Mouse (Mus musculus): ENCODE measurements around the gene Plekhh2. TPM values are rescaled to one million over a fixed set of nuclear protein-coding genes. Genes with fewer than 3 reads are reported as not detected.

Plekhh2 gene
- polyA plus RNA-seq (2012; rRNA removed), result 8.4 and 9.0 TPM in 2 replicates

DNA sequence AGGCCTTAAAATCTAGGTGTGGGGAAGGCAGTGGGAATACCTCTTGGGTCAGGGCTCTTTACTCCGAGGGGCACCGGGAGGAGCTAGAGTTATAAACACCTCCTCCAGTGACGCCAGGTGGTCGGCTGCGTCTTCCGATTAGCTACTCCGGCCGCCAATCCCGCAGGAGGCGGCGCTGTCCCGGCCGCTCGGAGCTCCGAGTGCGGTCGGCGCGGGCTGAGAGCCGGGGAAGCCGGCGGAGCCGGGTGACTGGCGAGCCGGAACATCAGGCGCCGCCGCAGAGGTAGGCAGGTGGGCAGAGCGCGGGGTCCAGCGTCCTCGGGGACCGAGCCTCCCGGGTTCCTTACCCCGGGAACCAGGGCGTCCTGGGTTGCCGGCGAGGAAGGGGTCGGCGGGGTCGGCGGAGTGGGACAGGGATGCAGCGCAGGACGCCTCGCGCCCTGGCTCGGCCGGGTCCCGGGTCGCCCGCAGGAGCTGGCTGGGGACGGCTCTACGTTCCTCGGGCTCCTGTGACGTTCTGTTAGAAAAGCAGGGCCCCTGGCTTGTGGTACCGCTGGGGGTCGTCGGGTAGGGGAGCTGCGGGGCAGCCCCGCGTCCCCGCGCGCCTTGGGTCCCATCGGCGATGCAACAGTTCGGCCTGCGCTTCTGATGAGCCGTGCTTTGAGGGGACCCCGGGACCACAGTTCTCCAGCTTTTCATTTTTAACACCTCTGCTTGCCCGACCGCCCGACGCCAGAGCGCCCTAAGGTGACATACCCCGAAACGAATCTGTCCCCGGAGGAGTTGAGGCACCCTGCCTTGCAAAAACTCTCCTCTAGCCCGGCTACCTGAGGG is at the start of gene Plekhh2:
Plekhh2 (plus strand) TSS at position 214 of the 834 bp plus-strand sequence.
- DNase-seq (ENCODE audit: extremely low spot score in 1 of 2, low spot score in 1 of 2), result peak; percentile 39 to 84

DNA sequence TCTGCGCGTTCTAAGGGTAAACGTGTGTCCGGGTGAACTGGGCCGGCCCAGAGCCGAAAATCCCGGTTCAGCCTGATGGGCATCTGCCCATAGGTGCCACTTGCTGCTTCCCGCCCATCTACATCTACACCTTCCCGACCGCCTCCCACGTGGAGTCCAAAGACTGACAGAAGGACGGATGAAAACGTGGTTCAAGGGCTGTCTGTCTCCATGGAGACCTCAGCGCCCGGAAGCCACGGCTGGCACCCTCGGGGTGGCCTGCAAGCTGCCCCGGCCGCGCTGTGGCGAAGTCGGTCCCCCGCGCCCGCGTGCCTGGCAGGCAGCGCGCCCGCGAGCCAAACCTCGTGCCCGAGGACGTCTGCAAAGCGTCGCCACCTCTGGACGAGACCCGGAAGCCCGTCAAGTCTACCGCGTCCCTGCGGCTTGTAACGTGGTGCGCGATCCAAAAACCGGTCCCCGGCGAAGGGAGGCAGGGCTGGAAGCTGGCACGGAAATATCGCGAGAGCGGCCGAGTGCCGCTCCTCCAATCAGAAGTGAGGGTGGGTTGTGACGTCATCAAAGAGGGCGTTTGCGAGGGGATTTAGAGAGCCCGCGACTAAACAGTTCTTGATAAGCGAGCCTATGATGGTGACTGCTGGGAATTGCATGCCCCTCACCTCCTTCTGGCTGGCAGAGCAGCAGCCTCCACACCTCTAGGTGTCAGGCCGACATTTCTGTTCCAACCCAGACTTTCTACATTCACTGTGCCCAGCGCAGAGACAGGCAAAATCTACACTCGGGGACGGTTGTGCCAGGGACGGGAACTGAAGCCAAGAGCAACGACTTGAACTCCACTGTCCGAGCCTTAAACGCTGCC is 45.7 kb upstream of the Plekhh2 start, which contains the start of gene Thada:
Thada (minus strand) TSS at position 453 of the 856 bp plus-strand sequence.
- DNase-seq (ENCODE audit: extremely low spot score in 1 of 2, low spot score in 1 of 2), result peak; percentile 94 to 99

DNA sequence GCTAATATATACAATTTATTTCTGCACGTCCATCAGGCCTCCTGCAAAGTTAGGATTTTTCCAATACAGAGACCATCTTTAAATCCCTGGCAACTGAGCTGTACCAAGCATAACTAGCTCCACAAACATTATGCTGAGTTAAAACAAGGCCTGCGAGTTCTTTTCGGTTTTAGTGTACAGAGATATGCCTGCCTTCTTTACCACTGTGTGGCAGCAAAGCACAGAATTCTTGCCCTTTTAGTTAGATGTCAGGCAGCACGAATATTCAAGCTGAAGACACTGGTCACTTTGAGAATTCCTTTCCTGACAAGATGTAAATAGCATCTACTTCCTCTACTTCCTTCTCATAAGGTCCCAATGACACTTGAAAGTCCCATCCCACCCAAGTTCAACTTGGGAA is 37.4 kb upstream of the Plekhh2 start:
- DNase-seq (ENCODE audit: extremely low spot score in 1 of 2, low spot score in 1 of 2), result peak in 1 of 2 experiments; percentile 62

DNA sequence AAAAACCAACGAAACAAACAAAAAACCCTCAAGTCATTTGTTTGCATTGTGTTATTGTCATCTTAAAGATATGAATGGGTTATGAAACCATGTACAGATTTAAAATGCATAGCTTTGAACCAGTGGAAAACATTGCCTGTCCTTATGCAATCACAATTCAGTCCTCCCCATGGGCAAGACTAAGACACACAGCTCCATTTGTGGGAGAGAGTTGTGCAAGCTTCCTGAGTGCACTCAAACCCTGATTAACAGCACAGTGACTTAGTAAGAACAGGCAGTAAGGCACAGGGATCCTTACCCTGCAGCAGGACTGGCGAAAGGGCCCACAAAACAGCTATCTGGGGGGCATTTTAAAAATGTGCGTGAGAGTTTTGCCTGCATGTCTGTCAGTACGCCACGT is 34.5 kb upstream of the Plekhh2 start:
- DNase-seq (ENCODE audit: extremely low spot score in 1 of 2, low spot score in 1 of 2), result no peak

DNA sequence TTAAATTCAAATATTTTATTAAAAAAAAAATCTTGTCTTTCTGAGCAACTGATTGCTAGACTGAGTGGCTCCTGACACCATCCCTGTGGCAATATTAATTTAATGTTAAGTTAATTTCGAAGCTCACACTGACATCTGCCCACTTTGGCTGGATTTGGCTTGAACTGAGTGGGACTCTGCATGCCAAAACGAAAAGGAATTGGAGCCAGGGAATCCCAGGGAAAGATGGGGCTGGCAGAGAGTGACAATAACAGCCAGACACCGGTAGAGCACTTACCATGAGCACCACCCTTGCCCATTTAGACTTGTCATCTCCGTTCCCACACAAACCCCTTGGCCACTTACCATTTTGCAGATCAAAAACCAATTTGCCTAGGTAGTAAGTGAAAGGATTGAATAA is 33.4 kb upstream of the Plekhh2 start:
- no peak for DNase-seq (ENCODE audit: extremely low spot score in 1 of 2, low spot score in 1 of 2)

DNA sequence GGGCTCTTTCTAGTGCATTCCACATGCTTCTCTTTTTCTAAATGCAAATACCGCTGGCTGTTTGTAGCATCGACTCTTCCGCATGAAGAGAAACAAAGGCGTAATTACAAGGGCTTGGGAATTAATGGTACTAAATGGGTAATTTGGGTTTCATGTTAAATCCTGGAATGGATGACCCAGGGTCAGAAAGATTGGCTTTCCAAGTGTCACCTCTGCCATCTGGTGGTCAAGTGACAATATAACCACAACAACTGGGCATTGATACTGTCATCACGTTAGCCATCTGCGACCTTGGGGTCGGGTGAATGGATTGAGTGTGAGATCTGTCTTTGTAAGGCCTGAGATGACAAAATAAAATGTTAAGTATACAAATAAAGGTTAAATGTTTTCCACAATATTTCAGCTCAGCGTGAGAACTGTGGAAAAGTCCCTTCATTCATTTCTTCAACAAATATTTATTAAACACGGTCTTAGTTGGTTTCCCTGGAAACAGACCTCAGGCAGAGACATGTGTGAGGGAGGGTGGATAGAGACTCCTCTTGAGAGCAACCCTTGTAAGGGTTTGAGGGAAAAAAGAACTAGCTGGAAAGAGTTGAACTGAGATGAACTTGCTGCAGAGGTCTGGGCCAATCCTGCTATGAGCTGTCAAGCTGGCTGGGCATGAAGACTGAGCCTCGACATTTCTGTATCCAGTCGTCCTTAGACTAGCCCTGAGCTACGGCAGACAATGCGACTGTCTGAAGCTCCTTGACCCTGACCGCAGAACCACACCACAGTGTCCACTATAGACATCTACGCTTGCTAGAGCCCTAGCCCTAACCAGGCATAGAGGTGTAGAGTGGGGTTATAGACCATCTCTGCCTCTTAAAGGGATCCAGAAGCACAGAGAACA is 31.0 kb upstream of the Plekhh2 start:
- DNase-seq (ENCODE audit: extremely low spot score in 1 of 2, low spot score in 1 of 2), result peak in 1 of 2 experiments; percentile 36

DNA sequence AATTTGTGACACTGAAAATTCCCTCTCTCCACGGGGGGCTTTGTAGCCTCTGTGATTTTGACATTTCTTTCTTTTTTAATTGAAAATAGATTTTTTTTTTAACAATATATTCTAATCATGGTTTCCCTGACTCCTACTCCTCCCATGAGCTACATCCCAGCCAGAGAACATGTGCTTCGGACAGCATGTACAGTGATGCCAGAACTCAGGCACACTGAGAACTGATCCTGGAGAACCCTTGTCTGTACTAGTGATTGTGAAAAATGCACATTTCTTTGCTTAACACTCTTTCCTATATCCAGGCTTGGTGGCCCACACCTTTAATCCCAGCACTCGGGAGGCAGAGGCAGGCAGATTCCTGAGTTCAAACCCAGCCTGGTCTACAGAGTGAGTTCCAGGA is 28.9 kb upstream of the Plekhh2 start:
- DNase-seq (ENCODE audit: extremely low spot score in 1 of 2, low spot score in 1 of 2), result no peak

DNA sequence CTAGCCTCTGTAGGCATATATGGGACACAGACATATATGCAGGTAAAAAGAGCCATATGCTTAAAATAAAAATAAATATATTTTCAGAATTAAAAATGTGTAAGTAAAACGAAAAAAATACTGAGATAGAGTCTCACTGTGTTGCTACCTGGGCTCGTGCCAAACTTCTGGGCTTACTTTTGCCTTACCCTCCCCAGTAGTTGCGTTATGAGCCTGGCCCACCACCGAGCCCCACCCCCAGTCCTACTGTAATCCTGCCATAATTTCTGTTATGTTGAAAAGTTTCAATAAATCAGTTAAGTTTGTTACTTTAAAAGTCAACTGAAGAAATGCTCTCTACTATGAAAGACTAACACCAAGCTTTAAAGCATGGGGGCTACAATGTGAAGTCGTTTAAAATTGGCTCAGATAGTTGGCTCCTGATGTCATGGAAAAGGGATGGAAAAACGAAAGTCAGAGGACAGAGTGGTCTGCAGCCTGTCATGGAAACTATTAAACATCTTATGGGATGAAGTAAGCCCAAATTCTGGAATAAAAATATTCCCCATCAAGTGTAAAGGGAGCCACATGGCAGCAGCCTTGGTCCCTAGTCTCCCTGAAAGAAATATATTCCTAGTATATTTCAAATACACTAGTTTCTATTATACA is 27.9 kb upstream of the Plekhh2 start:
- DNase-seq (ENCODE audit: extremely low spot score in 1 of 2, low spot score in 1 of 2), result no peak

DNA sequence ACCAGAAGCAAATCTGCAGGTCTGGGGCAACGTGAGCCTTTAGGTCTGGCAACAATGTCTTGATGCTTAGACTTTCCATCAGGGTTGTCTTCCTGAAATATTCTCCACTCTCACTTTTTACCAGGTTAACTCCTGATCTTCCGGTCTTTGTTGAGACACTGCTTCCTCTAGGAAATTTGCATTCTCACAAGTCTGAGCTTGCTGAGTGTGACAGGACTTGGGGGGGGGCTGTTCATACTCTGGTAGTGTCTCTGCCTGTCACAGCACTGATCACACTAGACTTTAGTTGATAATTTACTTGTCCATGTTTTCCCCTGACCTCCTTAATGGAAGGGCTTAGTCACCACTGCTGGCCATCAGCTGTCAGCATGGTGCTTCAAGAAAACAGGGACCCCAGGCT is 24.3 kb upstream of the Plekhh2 start:
- DNase-seq (ENCODE audit: extremely low spot score in 1 of 2, low spot score in 1 of 2), result no peak

DNA sequence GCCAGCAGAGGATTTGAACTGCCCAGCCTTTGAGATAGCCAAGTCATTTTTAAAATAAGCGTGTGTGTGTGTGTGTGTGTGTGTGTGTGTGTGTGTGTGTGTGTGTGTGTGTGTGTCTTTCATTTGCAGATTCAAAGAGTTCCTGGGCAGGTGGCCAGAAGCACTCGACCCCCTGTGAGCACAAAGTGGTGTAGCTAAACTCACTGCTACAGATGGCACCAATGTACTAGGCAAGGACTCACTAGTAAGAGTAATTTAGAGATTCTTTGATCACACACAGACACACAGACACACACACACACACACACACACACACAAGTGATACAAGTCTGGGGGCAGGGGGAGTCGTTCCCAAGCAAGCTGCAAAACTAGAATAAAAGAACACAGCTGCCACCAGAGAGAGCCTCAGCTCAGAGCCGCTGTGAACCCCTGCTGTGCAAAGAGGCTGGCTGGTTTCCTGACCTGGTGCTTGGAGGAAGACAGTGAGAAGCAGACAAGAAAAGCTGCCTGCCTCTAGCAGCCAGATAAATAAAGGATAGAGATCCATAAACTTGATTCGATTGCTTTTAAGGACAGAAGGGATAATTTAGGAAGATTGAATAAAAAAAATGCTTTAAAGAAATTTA is 19.3 kb upstream of the Plekhh2 start:
- DNase-seq (ENCODE audit: extremely low spot score in 1 of 2, low spot score in 1 of 2), result no peak

DNA sequence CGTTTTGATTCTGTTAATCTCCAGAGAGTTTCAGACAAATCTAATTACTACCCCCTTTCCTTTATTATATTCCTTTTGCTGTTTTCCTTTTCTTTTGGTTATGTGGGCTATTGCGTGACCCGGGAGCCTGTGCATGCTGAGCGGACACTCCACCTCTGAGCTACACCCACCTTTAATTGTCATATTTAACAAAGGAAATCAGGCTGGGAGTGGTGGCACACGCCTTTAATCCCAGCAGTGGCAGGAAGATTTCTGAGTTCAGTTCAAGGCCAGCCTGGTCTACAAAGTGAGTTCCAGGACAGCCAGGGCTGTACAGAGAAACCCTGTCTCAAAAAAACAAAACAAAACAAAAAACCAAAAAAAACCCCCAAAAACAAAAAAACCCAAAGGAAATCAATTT is 14.7 kb upstream of the Plekhh2 start:
- no peak for DNase-seq (ENCODE audit: extremely low spot score in 1 of 2, low spot score in 1 of 2)

DNA sequence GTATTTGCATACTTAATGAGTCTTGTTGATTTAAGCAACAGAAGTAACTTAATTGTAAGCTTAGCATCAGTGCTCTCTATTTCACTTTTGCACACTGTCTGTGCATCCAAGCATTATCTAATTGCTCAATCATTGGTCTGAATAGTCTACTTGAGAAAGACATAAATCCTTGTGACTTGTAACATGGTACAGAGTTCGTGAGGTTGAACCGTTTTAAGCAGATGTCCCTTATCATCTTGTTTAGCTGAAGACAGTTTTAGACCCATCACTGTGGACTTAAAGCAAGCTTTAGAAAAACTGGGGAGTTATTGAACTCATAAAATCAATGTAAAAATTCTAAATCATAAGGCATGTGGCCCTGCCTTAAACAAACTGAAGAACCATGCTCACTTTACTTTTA is 14.1 kb upstream of the Plekhh2 start:
- DNase-seq (ENCODE audit: extremely low spot score in 1 of 2, low spot score in 1 of 2), result no peak

DNA sequence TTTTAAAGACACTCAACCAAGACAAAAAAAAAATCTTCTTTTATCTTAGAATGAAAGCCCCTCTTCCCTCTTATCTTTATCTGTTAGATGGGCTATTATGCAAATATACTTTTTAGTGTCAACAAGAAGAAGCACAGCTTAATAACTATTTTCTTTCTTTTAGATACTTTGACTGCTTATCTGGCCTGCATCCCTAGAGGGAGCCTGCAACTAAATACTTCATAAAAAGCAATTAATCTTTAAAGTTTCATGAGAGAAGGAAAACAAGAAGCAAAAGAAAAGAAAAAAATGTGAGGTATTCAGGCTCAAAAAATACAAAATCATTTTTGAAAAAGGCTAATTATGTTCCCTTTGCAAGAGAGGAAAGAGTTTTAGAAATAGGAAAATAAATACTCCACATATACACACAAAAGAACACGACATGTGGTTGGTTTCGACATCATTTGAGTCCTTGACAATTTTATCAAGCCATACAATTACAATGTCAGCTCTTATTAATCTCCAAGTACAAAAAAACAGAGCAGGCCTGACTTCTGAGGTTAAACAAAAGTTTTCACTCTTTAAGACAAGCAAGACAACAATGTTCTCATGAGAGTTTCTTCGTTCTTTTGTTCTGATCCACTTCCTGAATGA is 13.6 kb upstream of the Plekhh2 start:
- no peak for DNase-seq (ENCODE audit: extremely low spot score in 1 of 2, low spot score in 1 of 2)

DNA sequence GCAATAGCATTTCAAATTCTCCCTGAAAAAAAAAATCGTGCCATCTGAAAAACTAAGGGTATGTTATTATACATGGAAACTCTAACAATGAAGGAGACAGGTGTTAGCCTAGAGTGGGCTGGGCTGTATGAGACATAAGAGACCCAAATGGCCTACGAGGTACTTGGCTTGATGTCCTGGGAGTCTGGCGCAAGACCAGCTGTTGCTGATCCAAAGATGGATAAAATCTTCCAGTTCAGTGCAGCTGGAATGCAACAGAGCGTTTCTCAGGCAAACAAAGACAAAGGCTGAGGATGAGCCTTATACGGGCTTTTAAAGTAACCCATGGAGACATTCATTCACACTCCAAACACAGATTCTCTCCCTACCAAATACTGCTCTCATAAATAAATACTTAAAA is 13.1 kb upstream of the Plekhh2 start:
- no peak for DNase-seq (ENCODE audit: extremely low spot score in 1 of 2, low spot score in 1 of 2)

DNA sequence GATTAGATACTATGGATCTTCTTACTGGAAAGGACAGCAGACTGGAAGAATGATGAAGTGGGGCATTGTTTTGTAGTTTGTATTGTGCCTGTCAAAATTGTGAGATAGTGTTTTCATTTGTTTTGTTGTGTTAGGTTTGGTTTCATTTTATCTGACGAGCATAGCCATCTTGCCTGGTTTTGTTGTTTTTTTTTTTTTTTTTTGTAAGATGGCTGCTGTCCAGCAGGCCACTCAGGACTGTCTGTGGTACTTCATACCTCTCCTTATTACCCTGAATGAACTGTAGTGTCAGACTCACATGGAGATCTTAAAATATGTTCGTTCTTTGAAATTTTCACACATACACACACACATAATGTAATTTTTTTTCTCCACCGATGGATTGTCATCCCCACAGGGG is 9.4 kb upstream of the Plekhh2 start:
- no peak for DNase-seq (ENCODE audit: extremely low spot score in 1 of 2, low spot score in 1 of 2)

DNA sequence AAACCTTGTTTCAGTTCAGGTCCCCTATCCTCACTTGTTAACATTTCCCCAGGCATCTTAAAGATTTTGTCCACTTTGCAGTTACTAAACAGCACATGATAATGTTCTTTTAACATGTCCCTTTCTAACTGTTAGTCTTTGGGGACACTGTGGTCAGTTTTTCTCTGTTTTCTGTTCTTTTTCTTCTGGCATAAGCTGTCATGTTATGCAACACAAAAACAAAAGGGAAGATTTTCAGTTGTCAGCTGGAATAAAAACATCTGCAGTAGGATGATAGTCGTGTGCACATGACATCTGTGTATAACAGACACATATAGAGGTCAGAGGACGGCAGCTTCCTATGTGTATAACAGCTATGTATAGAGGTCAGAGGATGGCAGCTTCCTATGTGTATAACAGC is 5.8 kb upstream of the Plekhh2 start:
- DNase-seq (ENCODE audit: extremely low spot score in 1 of 2, low spot score in 1 of 2), result no peak

DNA sequence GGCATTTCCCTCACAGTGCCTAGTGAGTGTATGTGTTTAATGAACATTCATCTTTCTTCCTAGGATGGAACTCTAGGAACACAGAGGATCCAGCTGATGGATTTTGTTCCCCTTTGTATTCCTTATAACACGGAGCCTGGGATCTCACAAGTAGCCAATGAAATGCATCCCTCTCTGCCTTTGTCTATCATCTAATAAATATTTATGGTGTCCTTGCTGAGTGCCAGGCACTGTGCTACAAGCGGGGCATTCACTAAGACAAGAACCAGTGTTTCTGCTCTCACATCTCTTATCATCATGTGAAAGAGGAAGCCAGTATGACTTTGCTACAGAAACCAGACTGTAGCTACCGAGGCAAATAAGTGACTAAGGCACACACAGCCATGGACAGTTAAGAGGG is 3.0 kb upstream of the Plekhh2 start:
- DNase-seq (ENCODE audit: extremely low spot score in 1 of 2, low spot score in 1 of 2), result no peak

DNA sequence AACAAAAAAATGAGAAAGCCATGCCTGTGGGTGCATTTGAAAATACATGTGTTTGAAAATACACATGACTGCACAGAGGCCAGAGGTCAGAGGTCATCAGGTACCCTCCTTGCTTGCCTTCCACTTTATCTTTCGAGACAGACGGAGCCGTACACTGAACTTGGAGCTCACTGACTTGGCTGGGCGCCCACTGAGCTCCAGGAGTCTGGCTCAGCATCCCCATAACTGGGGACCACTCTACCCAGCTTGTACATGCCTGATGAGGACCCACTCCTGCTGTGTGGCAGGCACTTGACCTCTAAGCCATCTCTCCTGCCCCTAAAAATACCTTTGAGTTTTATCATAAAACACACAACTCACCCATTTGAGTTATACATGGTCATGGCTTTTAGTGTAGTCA is 2.5 kb upstream of the Plekhh2 start:
- DNase-seq (ENCODE audit: extremely low spot score in 1 of 2, low spot score in 1 of 2), result no peak

DNA sequence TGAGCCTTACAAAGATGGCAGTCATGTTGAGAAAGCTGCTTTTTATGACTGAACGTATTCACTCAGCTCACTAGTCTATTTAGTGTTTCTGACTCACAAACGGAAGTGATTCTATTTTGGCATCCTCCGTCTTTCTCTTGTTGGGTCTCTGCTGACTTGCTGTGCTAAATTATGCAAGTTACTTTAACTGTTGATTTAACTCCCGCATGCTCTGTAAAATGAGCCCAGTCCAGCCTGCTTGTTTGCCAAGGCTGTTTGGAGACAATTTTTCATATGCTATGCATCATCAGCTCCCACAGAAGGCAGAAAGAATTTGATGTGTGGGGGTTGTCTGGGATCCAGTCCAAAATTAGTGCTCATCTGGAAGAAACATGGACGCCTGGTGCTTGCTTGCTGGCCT is 1.3 kb upstream of the Plekhh2 start:
- peak; percentile 77 to 84 for DNase-seq (ENCODE audit: extremely low spot score in 1 of 2, low spot score in 1 of 2)

All from frontal cortex, adult 2 months (tissue).